Mouse (Mus musculus) thymus, postnatal 14 days (tissue): ENCODE data around the gene Mmp14.
A peak's percentile ranks its signal among the peaks of the same experiment; 100 is the strongest.

Experiments
- DNase-seq: peaks from one replicate; pipeline ENCODE4 v3.0.0; 2021

Gene Mmp14

GRCm38 (mm10) chr14:54477172-54477909 is 45.9 kb downstream of the Mmp14 start:
- no peak for DNase-seq

DNA sequence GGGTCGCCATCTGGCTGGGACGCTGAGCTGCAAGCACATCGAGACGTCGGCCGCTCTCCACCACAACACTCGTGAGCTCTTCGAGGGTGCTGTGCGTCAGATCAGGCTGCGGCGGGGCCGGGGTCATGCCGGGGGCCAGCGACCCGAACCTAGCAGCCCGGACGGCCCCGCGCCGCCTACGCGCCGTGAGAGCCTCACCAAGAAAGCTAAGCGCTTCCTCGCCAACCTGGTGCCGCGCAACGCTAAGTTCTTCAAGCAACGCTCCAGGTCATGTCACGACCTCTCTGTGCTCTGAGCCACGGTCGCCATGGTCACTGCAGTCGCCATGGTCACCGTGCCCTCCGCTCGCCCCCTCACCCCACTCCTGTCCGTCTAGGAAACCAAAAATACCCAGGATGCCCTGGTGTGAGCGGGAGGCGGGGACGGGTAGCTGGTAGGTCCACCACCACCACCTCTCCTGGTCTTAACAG is 48.1 kb downstream of the Mmp14 start:
- DNase-seq, result peak; percentile 56

GRCm38 (mm10) chr14:54480673-54481072 is 49.3 kb downstream of the Mmp14 start:
- peak; percentile 68 for DNase-seq

DNA sequence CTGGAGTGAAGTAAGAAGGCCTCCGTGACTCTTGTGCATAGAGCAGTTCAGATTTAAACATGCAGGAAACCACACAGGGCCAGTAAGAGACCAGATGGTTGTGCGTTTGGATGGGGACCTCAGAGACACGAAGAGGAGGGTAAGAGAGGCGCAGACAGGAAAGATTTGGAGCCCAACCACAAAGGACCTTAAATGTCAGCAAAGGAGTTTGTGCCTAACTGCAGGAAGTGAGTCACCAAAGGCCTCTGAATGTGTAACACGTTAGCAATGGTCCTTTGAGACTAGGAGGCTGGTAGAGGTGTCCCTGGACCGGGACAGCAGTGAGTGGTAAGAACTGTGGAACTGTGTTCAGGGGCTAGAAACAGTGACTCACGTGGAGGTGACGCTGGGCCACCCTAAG is 50.0 kb downstream of the Mmp14 start:
- peak; percentile 52 for DNase-seq

DNA sequence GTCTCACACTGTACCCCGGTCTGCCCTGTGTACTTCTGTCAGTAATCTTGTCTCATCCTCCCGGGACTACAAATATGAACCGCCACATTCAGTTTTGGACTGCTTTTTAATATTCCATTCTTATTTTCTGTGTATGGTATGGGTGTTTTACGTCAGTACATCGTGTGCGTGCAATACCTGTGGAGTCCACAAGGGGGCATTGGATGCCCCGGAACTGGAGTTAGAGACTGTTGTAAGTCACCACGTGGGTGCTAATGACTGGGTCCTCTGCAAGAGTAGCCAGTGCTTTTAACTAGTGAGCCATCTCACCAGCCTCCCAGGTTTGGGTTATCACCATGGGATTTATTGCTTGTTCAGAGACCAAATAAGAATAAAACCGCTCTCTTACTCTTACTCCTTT is 51.1 kb downstream of the Mmp14 start:
- peak; percentile 73 for DNase-seq

GRCm38 (mm10) chr14:54485899-54486298 is 54.5 kb downstream of the Mmp14 start:
- no peak for DNase-seq

DNA sequence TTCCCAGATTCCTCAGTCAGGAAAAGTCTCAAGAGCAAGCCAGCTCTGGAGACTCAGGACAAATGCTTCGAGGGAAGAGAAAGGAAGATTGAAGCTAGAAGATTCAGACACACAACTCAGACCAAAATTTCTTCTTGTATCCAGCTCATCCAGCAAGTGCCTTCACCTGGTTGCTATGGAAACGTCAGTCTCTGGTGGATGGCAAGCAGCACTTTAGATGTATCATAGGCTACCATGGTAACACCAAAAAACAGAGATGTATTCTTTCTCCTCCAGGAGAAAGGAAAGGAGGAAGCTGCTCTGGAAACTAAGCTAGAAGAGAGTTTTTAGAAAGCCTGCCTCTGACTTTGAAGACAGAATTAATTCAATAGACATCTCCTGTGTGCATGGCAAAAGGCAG is 56.3 kb downstream of the Mmp14 start:
- no peak for DNase-seq

- no peak for DNase-seq
Observed at GRCm38 (mm10) chr14:54488350-54488749, 56.9 kb downstream of the Mmp14 start.

DNA sequence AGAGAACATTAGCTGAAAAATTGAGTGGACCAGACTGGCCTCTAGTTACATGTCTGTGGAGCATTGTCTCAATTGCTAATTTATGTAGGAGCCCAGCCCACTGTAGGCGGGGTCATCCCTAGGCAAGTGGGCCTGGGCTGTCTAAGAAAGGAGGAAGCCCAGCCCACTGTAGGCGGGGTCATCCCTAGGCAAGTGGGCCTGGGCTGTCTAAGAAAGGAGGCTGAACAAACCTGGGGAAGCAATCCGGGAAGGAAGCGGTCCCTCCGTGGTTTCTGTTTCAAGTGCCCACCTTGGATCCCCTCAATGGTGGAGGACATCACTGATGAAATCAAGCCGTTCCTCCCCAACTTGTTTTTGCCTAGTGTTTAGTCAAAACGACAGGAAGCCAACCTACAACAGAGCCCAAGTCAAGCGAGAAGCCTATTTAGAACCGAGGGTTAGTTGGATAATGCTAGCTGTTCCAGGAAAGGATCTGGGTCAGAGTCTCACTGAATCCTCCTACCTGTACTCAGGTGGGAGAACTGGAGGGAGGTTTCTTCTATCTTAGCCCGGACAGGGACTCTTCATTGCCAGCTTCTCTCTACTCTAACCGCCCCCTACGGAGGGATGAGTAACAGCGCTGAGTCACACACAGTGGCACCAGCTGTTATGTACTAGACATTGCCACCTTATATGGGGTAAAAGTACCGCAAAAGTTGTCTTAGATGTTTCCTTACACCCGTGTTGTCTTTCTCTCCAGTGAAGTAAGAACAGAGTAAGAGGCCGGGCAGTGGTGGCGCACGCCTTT is 61.1 kb downstream of the Mmp14 start:
- no peak for DNase-seq

- no peak for DNase-seq
Observed at GRCm38 (mm10) chr14:54493236-54493635, 61.8 kb downstream of the Mmp14 start.

DNA sequence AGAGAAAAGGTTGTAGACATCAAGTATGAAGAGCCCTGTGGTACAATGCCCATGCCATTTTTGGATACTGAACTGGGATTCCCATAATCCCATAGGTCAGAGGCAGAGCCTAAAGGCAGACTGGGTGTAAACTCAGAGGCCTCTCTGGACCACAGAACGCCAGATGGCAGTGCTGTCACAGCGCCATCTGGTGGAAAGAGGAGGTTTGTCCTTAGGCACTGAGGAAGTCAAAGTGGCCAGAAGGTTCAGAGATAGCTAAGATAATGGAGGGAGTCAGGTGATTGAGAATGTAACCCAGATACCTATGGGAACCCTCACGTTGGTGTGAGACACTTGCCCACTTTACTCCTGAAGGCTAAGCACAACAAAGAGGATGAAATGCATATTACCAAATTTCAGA is 62.8 kb downstream of the Mmp14 start:
- peak; percentile 80 for DNase-seq
